Mouse (Mus musculus): ENCODE results near the gene Mtus2. TPM values are rescaled to one million over a fixed set of nuclear protein-coding genes. Genes with fewer than 3 reads are reported as not detected.

The Mtus2 gene
- polyA plus RNA-seq, 1 experiment from 2014 or later, result 18.1 TPM

DNA sequence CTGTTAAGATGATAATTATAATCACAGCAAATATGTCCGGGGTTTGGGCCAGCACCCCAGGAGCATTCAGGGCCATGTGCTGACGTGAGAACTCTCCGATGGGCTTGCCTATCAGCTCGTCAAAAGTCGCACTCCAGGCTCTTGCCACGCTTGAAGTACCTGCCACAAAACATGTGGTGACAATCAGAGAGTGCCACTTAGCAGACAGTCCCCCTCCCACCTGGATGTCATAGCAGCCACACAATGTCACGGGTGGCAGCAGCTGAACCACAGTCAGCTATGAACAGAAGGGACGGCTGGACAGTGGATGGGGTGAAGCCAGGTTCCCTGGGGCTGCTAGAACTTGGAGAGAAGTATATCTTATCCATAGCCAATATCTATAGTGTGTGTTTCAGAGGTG, 391.0 kb downstream of the Mtus2 start:
- Histone ChIP-seq H3K4me1 (ENCODE audit: control insufficient read depth, insufficient read depth, low read length) (peaks cover 5% of the 10 kb centered on the region; the same call in 1 of the 2 replicates), H3K27me3 (ENCODE audit: control insufficient read depth, insufficient read depth, low read length) (no peaks in the 10 kb centered on the region), H3K27ac (ENCODE audit: low read length) (no peak overlapping the region), H3K9me3 (ENCODE audit: control insufficient read depth, low read depth, low read length) (no peaks in the 10 kb centered on the region), H3K36me3 (ENCODE audit: control insufficient read depth, insufficient read depth, low read length) (no peaks in the 10 kb centered on the region; the same call in 1 of the 2 replicates), H3K9ac (replicated peaks; ENCODE audit: low read depth, low read length) (no peak overlapping the region), H3K4me2 (replicated peaks; ENCODE audit: low read depth, low read length) (no peak overlapping the region), H3K4me3 (ENCODE audit: low read depth, low read length) (no peak overlapping the region)
- ATAC-seq (ENCODE audit: insufficient number of reproducible peaks, insufficient read depth, low FRiP score, low read depth), result no peak
- 87% methylated on average over 8 of the region's 8 CpGs for WGBS

GRCm38 (mm10) chr5:148349327-148350011, 392.3 kb downstream of the Mtus2 start:
- no peak overlapping the region for H3K4me2 ChIP-seq (replicated peaks; ENCODE audit: low read depth, low read length)
- H3K27me3 ChIP-seq (ENCODE audit: control insufficient read depth, insufficient read depth, low read length), result no peaks in the 10 kb centered on the region
- no peaks in the 10 kb centered on the region; the same call in 1 of the 2 replicates for H3K36me3 ChIP-seq (ENCODE audit: control insufficient read depth, insufficient read depth, low read length)
- no peak overlapping the region for H3K27ac ChIP-seq (ENCODE audit: low read length)
- ATAC-seq (ENCODE audit: insufficient number of reproducible peaks, insufficient read depth, low FRiP score, low read depth), result peak; percentile 46; the same call in 1 of the 2 replicates
- no peaks in the 10 kb centered on the region for H3K9me3 ChIP-seq (ENCODE audit: control insufficient read depth, low read depth, low read length)
- H3K4me1 ChIP-seq (ENCODE audit: control insufficient read depth, insufficient read depth, low read length), result no peaks in the 10 kb centered on the region
- WGBS, result 48% methylated on average over 15 of the region's 15 CpGs
- no peak overlapping the region for H3K9ac ChIP-seq (replicated peaks; ENCODE audit: low read depth, low read length)
- H3K4me3 ChIP-seq (ENCODE audit: low read depth, low read length), result no peak overlapping the region

DNA sequence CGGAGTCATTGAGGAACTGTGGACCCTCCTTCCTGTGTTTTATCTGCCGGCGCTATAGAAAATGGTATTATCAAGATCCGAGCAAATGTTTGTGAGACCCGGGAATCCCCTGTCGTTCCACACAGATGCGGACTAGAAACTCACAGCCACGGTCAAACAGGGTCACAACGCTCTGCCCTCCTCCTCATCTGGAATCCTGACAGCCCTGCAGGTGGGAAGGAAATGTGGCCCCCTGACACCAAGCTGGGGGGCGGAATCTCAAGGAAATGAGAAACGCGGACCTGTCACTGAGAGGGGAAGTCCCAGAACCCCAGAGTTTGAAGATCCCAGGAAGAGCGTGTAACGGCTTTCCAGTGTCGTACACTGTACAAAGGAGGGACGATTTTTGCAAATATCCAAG, 396.3 kb downstream of the Mtus2 start:
- Histone ChIP-seq H3K9ac (replicated peaks; ENCODE audit: low read depth, low read length) (no peak overlapping the region), H3K4me1 (ENCODE audit: control insufficient read depth, insufficient read depth, low read length) (no peaks in the 10 kb centered on the region), H3K27ac (ENCODE audit: low read length) (no peak overlapping the region), H3K4me3 (ENCODE audit: low read depth, low read length) (no peak overlapping the region), H3K36me3 (ENCODE audit: control insufficient read depth, insufficient read depth, low read length) (no peaks in the 10 kb centered on the region), H3K9me3 (ENCODE audit: control insufficient read depth, low read depth, low read length) (no peaks in the 10 kb centered on the region), H3K4me2 (replicated peaks; ENCODE audit: low read depth, low read length) (no peak overlapping the region), H3K27me3 (ENCODE audit: control insufficient read depth, insufficient read depth, low read length) (no peaks in the 10 kb centered on the region)
- no peak for ATAC-seq (ENCODE audit: insufficient number of reproducible peaks, insufficient read depth, low FRiP score, low read depth)
- WGBS, result 50% methylated on average over 16 of the region's 16 CpGs

GRCm38 (mm10) chr5:148354536-148354935, 397.4 kb downstream of the Mtus2 start:
- 66% methylated on average over 8 of the region's 8 CpGs for WGBS
- H3K27ac ChIP-seq (ENCODE audit: low read length), result no peak overlapping the region

DNA sequence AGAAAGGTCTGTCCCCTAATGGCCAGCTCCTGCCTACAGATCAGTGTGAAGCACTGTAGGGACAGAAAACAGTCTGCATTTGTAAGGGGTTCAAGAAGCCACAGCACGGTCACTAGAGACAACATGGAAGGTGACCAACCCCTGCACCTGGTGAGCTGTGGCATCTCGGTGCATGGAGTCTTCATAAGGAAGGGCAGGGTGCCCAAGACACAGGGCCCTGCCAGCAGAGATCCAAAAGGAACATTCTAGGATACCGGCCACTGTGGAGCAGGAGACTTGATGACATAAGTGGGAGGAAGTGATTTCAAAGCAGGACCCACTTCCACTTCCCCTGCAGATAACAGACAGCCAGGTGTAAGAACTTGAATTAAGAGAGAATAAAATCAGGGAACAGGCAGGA, 398.7 kb downstream of the Mtus2 start:
- H3K27ac ChIP-seq (ENCODE audit: low read length), result no peak overlapping the region
- H3K4me3 ChIP-seq (ENCODE audit: low read depth, low read length), result no peak overlapping the region
- ATAC-seq (ENCODE audit: insufficient number of reproducible peaks, insufficient read depth, low FRiP score, low read depth), result no peak
- no peaks in the 10 kb centered on the region for H3K36me3 ChIP-seq (ENCODE audit: control insufficient read depth, insufficient read depth, low read length)
- 89% methylated on average over 3 of the region's 3 CpGs for WGBS
- H3K4me2 ChIP-seq (replicated peaks; ENCODE audit: low read depth, low read length), result no peak overlapping the region
- no peak overlapping the region for H3K9ac ChIP-seq (replicated peaks; ENCODE audit: low read depth, low read length)
- no peaks in the 10 kb centered on the region for H3K27me3 ChIP-seq (ENCODE audit: control insufficient read depth, insufficient read depth, low read length)
- H3K9me3 ChIP-seq (ENCODE audit: control insufficient read depth, low read depth, low read length), result no peaks in the 10 kb centered on the region
- H3K4me1 ChIP-seq (ENCODE audit: control insufficient read depth, insufficient read depth, low read length), result 0 out of 2 replicates have a peak, but pooled peaks cover 2% of the 10 kb centered on the region

More at GRCm38 (mm10) chr5:148354536-148354935, 397.4 kb downstream of the Mtus2 start:
- H3K36me3 ChIP-seq (ENCODE audit: control insufficient read depth, insufficient read depth, low read length), result no peaks in the 10 kb centered on the region
- no peak overlapping the region for H3K4me2 ChIP-seq (replicated peaks; ENCODE audit: low read depth, low read length)
- no peaks in the 10 kb centered on the region for H3K27me3 ChIP-seq (ENCODE audit: control insufficient read depth, insufficient read depth, low read length)
- no peaks in the 10 kb centered on the region for H3K4me1 ChIP-seq (ENCODE audit: control insufficient read depth, insufficient read depth, low read length)
- no peak overlapping the region for H3K4me3 ChIP-seq (ENCODE audit: low read depth, low read length)
- no peaks in the 10 kb centered on the region for H3K9me3 ChIP-seq (ENCODE audit: control insufficient read depth, low read depth, low read length)
- H3K9ac ChIP-seq (replicated peaks; ENCODE audit: low read depth, low read length), result no peak overlapping the region
- ATAC-seq (ENCODE audit: insufficient number of reproducible peaks, insufficient read depth, low FRiP score, low read depth), result no peak

GRCm38 (mm10) chr5:148357168-148357567, 400.0 kb downstream of the Mtus2 start:
- no peak overlapping the region for H3K4me3 ChIP-seq (ENCODE audit: low read depth, low read length)
- no peaks in the 10 kb centered on the region for H3K36me3 ChIP-seq (ENCODE audit: control insufficient read depth, insufficient read depth, low read length)
- no peaks in the 10 kb centered on the region for H3K9me3 ChIP-seq (ENCODE audit: control insufficient read depth, low read depth, low read length)
- no peak overlapping the region for H3K4me2 ChIP-seq (replicated peaks; ENCODE audit: low read depth, low read length)
- H3K4me1 ChIP-seq (ENCODE audit: control insufficient read depth, insufficient read depth, low read length), result 0 out of 2 replicates have a peak, but pooled peaks cover 2% of the 10 kb centered on the region
- WGBS, result 96% methylated on average over 6 of the region's 6 CpGs
- no peak overlapping the region for H3K27ac ChIP-seq (ENCODE audit: low read length)
- no peak overlapping the region for H3K9ac ChIP-seq (replicated peaks; ENCODE audit: low read depth, low read length)
- no peak for ATAC-seq (ENCODE audit: insufficient number of reproducible peaks, insufficient read depth, low FRiP score, low read depth)
- no peaks in the 10 kb centered on the region for H3K27me3 ChIP-seq (ENCODE audit: control insufficient read depth, insufficient read depth, low read length)

DNA sequence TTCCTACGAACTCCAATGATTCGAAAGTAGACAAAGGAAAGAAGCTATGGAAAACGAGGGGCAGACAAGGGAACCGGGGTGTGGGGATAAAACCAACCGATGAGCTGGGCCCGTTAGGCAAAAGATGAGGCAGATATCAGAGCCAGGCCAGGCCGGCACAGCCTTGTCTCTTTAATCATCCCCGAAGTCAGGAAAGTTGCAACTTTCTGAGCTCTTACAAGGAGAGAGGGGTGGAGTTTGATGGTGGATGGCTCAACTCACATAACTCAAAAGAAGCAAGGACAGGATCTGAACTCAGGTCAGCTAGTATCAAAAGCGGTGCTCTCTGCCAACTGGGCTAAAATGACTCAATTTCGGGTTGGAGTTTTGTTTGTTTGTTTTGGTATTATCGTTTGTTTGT, 402.0 kb downstream of the Mtus2 start:
- no peak for ATAC-seq (ENCODE audit: insufficient number of reproducible peaks, insufficient read depth, low FRiP score, low read depth)
- 88% methylated on average over 11 of the region's 11 CpGs for WGBS
- H3K9me3 ChIP-seq (ENCODE audit: control insufficient read depth, low read depth, low read length), result no peaks in the 10 kb centered on the region
- no peak overlapping the region for H3K9ac ChIP-seq (replicated peaks; ENCODE audit: low read depth, low read length)
- H3K4me3 ChIP-seq (ENCODE audit: low read depth, low read length), result no peak overlapping the region
- 0 out of 2 replicates have a peak, but pooled peaks cover 2% of the 10 kb centered on the region for H3K4me1 ChIP-seq (ENCODE audit: control insufficient read depth, insufficient read depth, low read length)
- no peaks in the 10 kb centered on the region for H3K27me3 ChIP-seq (ENCODE audit: control insufficient read depth, insufficient read depth, low read length)
- H3K4me2 ChIP-seq (replicated peaks; ENCODE audit: low read depth, low read length), result no peak overlapping the region
- no peak overlapping the region for H3K27ac ChIP-seq (ENCODE audit: low read length)
- no peaks in the 10 kb centered on the region for H3K36me3 ChIP-seq (ENCODE audit: control insufficient read depth, insufficient read depth, low read length)

DNA sequence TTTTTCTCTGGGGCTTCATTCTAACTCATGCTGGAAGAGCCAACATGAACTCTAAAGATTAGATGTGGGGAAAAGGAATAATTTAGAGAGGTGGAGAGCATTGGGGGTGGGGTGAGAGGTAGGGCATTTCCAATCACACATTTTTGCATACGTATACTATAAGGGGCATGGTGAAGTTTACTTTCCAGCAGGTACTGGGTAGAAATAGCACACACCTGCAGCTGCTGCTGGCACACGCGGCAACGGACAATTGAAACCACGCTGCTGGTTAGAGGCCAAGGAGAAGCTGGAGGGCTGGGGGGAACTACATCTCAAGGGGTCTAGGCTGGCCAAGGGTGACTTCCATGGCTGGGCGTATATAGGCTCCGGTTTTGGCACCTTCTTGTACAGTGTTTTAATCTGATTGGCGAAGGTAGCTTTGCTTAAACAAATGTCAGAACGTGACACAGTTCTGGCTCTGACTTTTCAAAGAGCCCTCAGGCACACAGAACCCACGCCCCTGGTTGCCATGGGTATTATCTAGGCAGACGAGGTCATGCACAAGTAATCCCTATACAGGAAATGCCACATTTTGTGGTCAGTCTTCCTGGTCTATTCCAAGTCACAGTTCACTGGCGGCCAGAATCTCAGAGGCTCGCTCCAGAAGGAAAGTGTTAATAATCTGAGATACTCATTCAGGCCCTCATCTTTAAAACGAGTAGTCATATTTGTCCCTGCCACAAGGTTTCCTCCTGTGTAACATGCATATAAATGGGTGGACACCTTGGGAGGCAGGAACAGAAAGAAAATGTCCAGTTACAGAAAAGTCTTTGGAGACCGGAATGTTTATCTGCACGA, 404.0 kb downstream of the Mtus2 start:
- H3K9me3 ChIP-seq (ENCODE audit: control insufficient read depth, low read depth, low read length), result no peaks in the 10 kb centered on the region
- ATAC-seq (ENCODE audit: insufficient number of reproducible peaks, insufficient read depth, low FRiP score, low read depth), result peak; percentile 89
- H3K4me1 ChIP-seq (ENCODE audit: control insufficient read depth, insufficient read depth, low read length), result 0 out of 2 replicates have a peak, but pooled peaks cover 2% of the 10 kb centered on the region
- H3K27me3 ChIP-seq (ENCODE audit: control insufficient read depth, insufficient read depth, low read length), result no peaks in the 10 kb centered on the region
- no peaks in the 10 kb centered on the region for H3K36me3 ChIP-seq (ENCODE audit: control insufficient read depth, insufficient read depth, low read length)
- no peak overlapping the region for H3K4me2 ChIP-seq (replicated peaks; ENCODE audit: low read depth, low read length)
- no peak overlapping the region for H3K9ac ChIP-seq (replicated peaks; ENCODE audit: low read depth, low read length)
- H3K27ac ChIP-seq (ENCODE audit: low read length), result peak overlapping the region; percentile 52; the same call in 1 of the 2 replicates
- 43% methylated on average over 16 of the region's 16 CpGs for WGBS
- no peak overlapping the region for H3K4me3 ChIP-seq (ENCODE audit: low read depth, low read length)

Data from stomach, embryonic 14.5 days (tissue).